ENCODE assay signal across 23 mouse cellular contexts in genomic region chr15:78643633-78644032, GRCm38 (mm10). TPM values are rescaled to one million over a fixed set of nuclear protein-coding genes. Genes with fewer than 3 reads are reported as not detected.
DNase-seq lines count a peak whose midpoint lies in the region; ATAC-seq and TF ChIP-seq lines count a peak whose summit lies in the region.
"Had no signal": no experiment of that assay in that cellular context is flagged by ENCODE, and none has a peak within 500 bp of the region (broad histone marks: within the 10 kb centered on the region; RNA-seq: fewer than 3 reads in every experiment).

No protein-coding gene starts in this region.

- 15% methylated on average over 6 of the region's 6 CpGs for WGBS in hindbrain, embryonic 13.5 days
- 18% methylated on average over 6 of the region's 6 CpGs for WGBS in hindbrain, embryonic 14.5 days

- peaks cover 45% of the 10 kb centered on the region for H3K4me1 ChIP-seq in hindbrain, embryonic 13.5 days (replicated peaks)
- H3K4me1 ChIP-seq in hindbrain, embryonic 14.5 days (replicated peaks; ENCODE audit: control insufficient read depth, insufficient read depth, low read length), result peaks cover 6% of the 10 kb centered on the region
- no peaks in the 10 kb centered on the region for H3K4me1 ChIP-seq in testis, adult 2 months (ENCODE audit: control insufficient read depth, insufficient read depth, low read length)
- H3K4me1 ChIP-seq: embryonic facial prominence, embryonic 12.5 days had no signal

- no peak for TF ChIP-seq POLR2A in testis, adult 2 months (IDR thresholded peaks at IDR 0.05; ENCODE audit: control insufficient read depth, low read depth, low read length)

- no peak overlapping the region; the same call in 1 of the 2 replicates for H3K9ac ChIP-seq in hindbrain, embryonic 13.5 days
- no peak overlapping the region for H3K9ac ChIP-seq in hindbrain, embryonic 14.5 days
- H3K9ac ChIP-seq: embryonic facial prominence, embryonic 12.5 days; forebrain, embryonic 13.5 days; forebrain, postnatal 0 days; heart, embryonic 12.5 days; hindbrain, embryonic 15.5 days had no signal

- no peak overlapping the region for H3K4me3 ChIP-seq in hindbrain, embryonic 13.5 days
- H3K4me3 ChIP-seq in hindbrain, embryonic 14.5 days (replicated peaks; ENCODE audit: low read length), result no peak overlapping the region
- peak overlapping the region; percentile 79 for H3K4me3 ChIP-seq in testis, adult 2 months (ENCODE audit: control insufficient read depth, low read depth, low read length)
- H3K4me3 ChIP-seq: embryonic facial prominence, embryonic 12.5 days; forebrain, embryonic 13.5 days; heart, adult 2 months; heart, embryonic 12.5 days; hindbrain, embryonic 15.5 days had no signal

- H3K36me3 ChIP-seq in hindbrain, embryonic 13.5 days, result no peaks in the 10 kb centered on the region
- no peaks in the 10 kb centered on the region for H3K36me3 ChIP-seq in hindbrain, embryonic 14.5 days (replicated peaks; ENCODE audit: control insufficient read depth, insufficient read depth)
- H3K36me3 ChIP-seq in testis, adult 2 months (ENCODE audit: control insufficient read depth, insufficient read depth, low read length), result no peaks in the 10 kb centered on the region; the same call in none of the 2 replicates
- H3K36me3 ChIP-seq: embryonic facial prominence, embryonic 12.5 days; heart, embryonic 12.5 days; hindbrain, embryonic 15.5 days had no signal

- ATAC-seq in hindbrain, embryonic 13.5 days (ENCODE audit: low FRiP score), result no peak
- no peak for ATAC-seq in hindbrain, embryonic 14.5 days (ENCODE audit: low FRiP score)
- ATAC-seq: activated CD4-positive, CD25-positive, alpha-beta regulatory T cell, adult 4 months; CD4-positive, CD25-positive, alpha-beta regulatory T cell, adult 4 months; forebrain, embryonic 13.5 days; forebrain, postnatal 0 days; inflammation-experienced regulatory T-cells, adult 6 months; Patski had no signal

- H3K27ac ChIP-seq in hindbrain, embryonic 13.5 days, result peak overlapping the region; percentile 35; the same call in 1 of the 2 replicates
- H3K27ac ChIP-seq in hindbrain, embryonic 14.5 days, result no peak overlapping the region
- no peak overlapping the region for H3K27ac ChIP-seq in testis, adult 2 months (ENCODE audit: control insufficient read depth, insufficient read depth, low read depth, low read length)
- H3K27ac ChIP-seq: embryonic facial prominence, embryonic 12.5 days; forebrain, embryonic 13.5 days; heart, adult 2 months; hindbrain, embryonic 15.5 days had no signal

- H3K4me2 ChIP-seq in hindbrain, embryonic 13.5 days, result no peak overlapping the region
- H3K4me2 ChIP-seq in hindbrain, embryonic 14.5 days (replicated peaks), result no peak overlapping the region
- H3K4me2 ChIP-seq: embryonic facial prominence, embryonic 12.5 days; forebrain, embryonic 13.5 days; heart, embryonic 12.5 days; hindbrain, embryonic 15.5 days had no signal

- peak; percentile 21 for DNase-seq in embryo, embryonic 11 days
- no peak for DNase-seq in embryo, embryonic 9.5 days (ENCODE audit: extremely low spot score)
- no peak for DNase-seq in hindbrain, embryonic 14.5 days (ENCODE audit: low spot score)
- DNase-seq in testis, postnatal 10 days (ENCODE audit: low spot score), result no peak
- no peak for DNase-seq in kidney, postnatal 25 days
- DNase-seq: adrenal gland, postnatal 14 days; B cell, adult 2 months; cerebellum, adult 18-20 months; cerebellum, adult 9-11 months; cerebellum, postnatal 36 days; forebrain, postnatal 0 days; gastrocnemius, postnatal 14 days; heart, adult 2 months had no signal

- H3K27me3 ChIP-seq in hindbrain, embryonic 13.5 days, result 0 out of 2 replicates have a peak, but pooled peaks cover 3% of the 10 kb centered on the region
- no peaks in the 10 kb centered on the region for H3K27me3 ChIP-seq in hindbrain, embryonic 14.5 days (ENCODE audit: control insufficient read depth, insufficient read depth, low read length)
- no peaks in the 10 kb centered on the region for H3K27me3 ChIP-seq in testis, adult 2 months (ENCODE audit: control insufficient read depth, insufficient read depth, low read length)
- H3K27me3 ChIP-seq: forebrain, embryonic 13.5 days; hindbrain, embryonic 15.5 days had no signal

- TF ChIP-seq CTCF in testis, adult 2 months (IDR thresholded peaks at IDR 0.05; ENCODE audit: control insufficient read depth, insufficient read depth, insufficient replicate concordance, low read depth, low read length), result no peak

- H3K9me3 ChIP-seq in hindbrain, embryonic 13.5 days, result no peaks in the 10 kb centered on the region
- H3K9me3 ChIP-seq in hindbrain, embryonic 14.5 days (ENCODE audit: control insufficient read depth, low read length), result no peaks in the 10 kb centered on the region
- H3K9me3 ChIP-seq: embryonic facial prominence, embryonic 12.5 days; forebrain, embryonic 13.5 days; heart, embryonic 12.5 days; hindbrain, embryonic 15.5 days had no signal

RNA-seq across cellular contexts. Expression of gene Cyth4, which starts 46.8 kb away (rescaled TPM):
- polyA plus RNA-seq in hindbrain, embryonic 13.5 days (2015; fragmentation: Nextera tagmentation; extraction: Ambion mirVana), result 6.8 and 7.7 TPM in 2 replicates
- 2.5 and 3.8 TPM in 2 replicates for polyA plus RNA-seq in hindbrain, embryonic 14.5 days (2014; fragmentation: Nextera tagmentation; extraction: Ambion mirVana)
- 1.4 and 1.9 TPM in 2 replicates for polyA plus RNA-seq in testis, adult 2 months (2012; rRNA removed)
